Mouse (Mus musculus) CH12.LX (cell line): ENCODE data around the gene Tbc1d9.

ENCODE experiments used
- CTCF ChIP-seq, 2 experiments: IDR thresholded peaks in 1 of 2; conservative IDR thresholded peaks in 1 of 2; 2 replicates each; pipeline ENCODE4 v1.5.1; 2011 to 2012; ENCODE audit warnings: low read depth in 2 of 2, low read length in 2 of 2, improper control_type of control experiment in 1 of 2, inconsistent platforms in 1 of 2, mild to moderate bottlenecking in 1 of 2, moderate library complexity in 1 of 2
- HCFC1 ChIP-seq: IDR thresholded peaks from 2 replicates; pipeline ENCODE4 v1.6.1; 2012; ENCODE audit warnings: low read depth, mild to moderate bottlenecking, inconsistent platforms, low read length, improper control_type of control experiment
- MAFK ChIP-seq: IDR thresholded peaks from 2 replicates; pipeline ENCODE4 v1.6.1; 2011; ENCODE audit warnings: low read length, improper control_type of control experiment; ENCODE audit not compliant: insufficient replicate concordance
- NRF1 ChIP-seq: IDR thresholded peaks from 2 replicates; pipeline ENCODE4 v1.6.1; 2014; ENCODE audit warnings: low read depth, mild to moderate bottlenecking, inconsistent platforms, low read length, improper control_type of control experiment, moderate library complexity
- SMC3 ChIP-seq: IDR thresholded peaks from 2 replicates; pipeline ENCODE4 v1.6.1; 2011; ENCODE audit warnings: low read depth, low read length, improper control_type of control experiment
- USF2 ChIP-seq: conservative IDR thresholded peaks from 2 replicates; pipeline ENCODE4 v1.6.1; 2011; ENCODE audit warnings: low read depth, low read length, improper control_type of control experiment
- ZNF384 ChIP-seq: IDR thresholded peaks from 2 replicates; pipeline ENCODE4 v1.6.1; 2012; ENCODE audit warnings: low read depth, low read length, improper control_type of control experiment, inconsistent platforms

GRCm38 (mm10) chr8:83225598-83225997, 60.4 kb downstream of the Tbc1d9 start:
- TF ChIP-seq SMC3 (no peak), CTCF (conservative IDR thresholded peaks at IDR 0.05 in 1 of 2, IDR thresholded peaks at IDR 0.05 in 1 of 2; ENCODE audit: low read depth in 2 of 2, low read length in 2 of 2) (no peak), NRF1 (no peak), HCFC1 (no peak), MAFK (no peak), USF2 (no peak), ZNF384 (no peak)
